Mouse (Mus musculus): ENCODE measurements around the gene Eftud2.

DNA sequence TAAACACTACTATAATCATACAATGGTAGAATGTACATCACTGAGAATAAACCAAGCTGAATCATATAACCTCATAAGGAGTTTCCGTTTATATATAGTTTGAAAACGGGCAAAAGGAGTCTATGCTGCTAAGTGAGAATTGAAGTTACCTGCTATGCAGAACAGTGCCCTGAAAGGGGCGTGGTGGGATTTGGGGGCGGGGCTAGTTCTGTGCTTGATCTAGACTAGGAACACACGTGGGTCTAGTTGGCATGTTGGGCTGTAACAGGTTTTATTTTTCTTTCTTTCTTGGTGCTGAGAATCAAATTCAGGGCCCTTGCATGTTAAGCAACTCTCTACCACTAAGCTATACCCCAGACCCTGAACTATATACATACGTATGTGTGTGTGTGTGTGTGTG, 59.6 kb downstream of the Eftud2 start:
- TF ChIP-seq CTCF (IDR thresholded peaks at IDR 0.05; ENCODE audit: borderline replicate concordance, extremely low read depth, insufficient read depth, insufficient read length) (no peak), POLR2A (IDR thresholded peaks at IDR 0.05; ENCODE audit: borderline replicate concordance, extremely low read depth, insufficient read depth, insufficient read length, poor library complexity, severe bottlenecking) (no peak)
